Mouse (Mus musculus) embryonic facial prominence, embryonic 15.5 days (tissue): ENCODE measurements around the gene Bdp1. TPM values are rescaled to one million over a fixed set of nuclear protein-coding genes. Genes with fewer than 3 reads are reported as not detected.

Experiments
- ATAC-seq: fragments of 200-750 bp; cut with Nextera tagmentation; 2 replicates; pipeline ENCODE4 v1.8.0; 2017; ENCODE audit warnings: low read depth, moderate TSS enrichment; ENCODE audit not compliant: insufficient number of reproducible peaks, low FRiP score, low TSS enrichment
- H3K27ac ChIP-seq: fragments of 300-500 bp; sonication (generic); replicated peaks from 2 replicates; pipeline ENCODE4 v1.5.1; 2015; ENCODE audit warnings: mild to moderate bottlenecking, inconsistent platforms
- H3K27me3 ChIP-seq: fragments of 300-500 bp; sonication (generic); 2 replicates; pipeline ENCODE4 v1.6.1; 2015; ENCODE audit warnings: inconsistent platforms
- H3K36me3 ChIP-seq: fragments of 300-500 bp; sonication (generic); 2 replicates; pipeline ENCODE4 v1.6.1; 2015; ENCODE audit warnings: mild to moderate bottlenecking, inconsistent platforms
- H3K4me1 ChIP-seq: fragments of 300-500 bp; sonication (generic); 2 replicates; pipeline ENCODE4 v1.6.1; 2015; ENCODE audit warnings: inconsistent platforms
- H3K4me2 ChIP-seq: fragments of 300-500 bp; sonication (generic); replicated peaks from 2 replicates; pipeline ENCODE4 v1.6.1; 2015; ENCODE audit warnings: mild to moderate bottlenecking, inconsistent platforms
- H3K4me3 ChIP-seq: fragments of 300-500 bp; sonication (generic); replicated peaks from 2 replicates; pipeline ENCODE4 v1.5.1; 2015; ENCODE audit warnings: mild to moderate bottlenecking, inconsistent platforms
- H3K9ac ChIP-seq: fragments of 300-500 bp; sonication (generic); 2 replicates; pipeline ENCODE4 v1.6.1; 2015; ENCODE audit warnings: inconsistent platforms
- H3K9me3 ChIP-seq: fragments of 300-500 bp; sonication (generic); replicated peaks from 2 replicates; pipeline ENCODE4 v1.6.1; 2016; ENCODE audit warnings: inconsistent platforms
- WGBS: fragments of 180-500 bp; shearing (Covaris S2); methylation state at CpG from one replicate; pipeline ENCODE4 v1.1.7; 2015; 5-methylcytosine and 5-hydroxymethylcytosine counted together
- polyA plus RNA-seq: library from polyadenylated mRNA; unstranded; fragments of >200 nt; fragmentation: Nextera tagmentation; extraction: Ambion mirVana; gene quantifications from 2 replicates; pipeline ENCODE4 v1.2.1, GENCODE M21; 2015

Gene Bdp1
- polyA plus RNA-seq = 29.7 and 34.1 TPM in 2 replicates

- peak within 1 kb of the TSS; percentile 82 for H3K9ac ChIP-seq
- 0 out of 2 replicates have a peak, but pooled peaks cover 2% of the 10 kb centered on the region for H3K36me3 ChIP-seq
- H3K27me3 ChIP-seq = no peaks in the 10 kb centered on the region
- H3K4me2 ChIP-seq = peak within 1 kb of the TSS; percentile 55
- under 1% methylated on average over 44 of the region's 44 CpGs for WGBS
- H3K4me1 ChIP-seq = peaks cover 19% of the 10 kb centered on the region
- ATAC-seq = peak; percentile 77
- peak within 1 kb of the TSS; percentile 87 for H3K27ac ChIP-seq
- no peaks in the 10 kb centered on the region for H3K9me3 ChIP-seq
- peak within 1 kb of the TSS; percentile 99 for H3K4me3 ChIP-seq
These were observed at the start of gene Bdp1 for GRCm38 (mm10) chr13:100103748-100104254. Gene Bdp1 (minus strand): TSS chr13:100104070.

GRCm38 (mm10) chr13:100152659-100153058, 48.8 kb upstream of the Bdp1 start:
- Histone ChIP-seq H3K9ac (no peak overlapping the region), H3K27me3 (no peaks in the 10 kb centered on the region), H3K4me3 (no peak overlapping the region), H3K36me3 (no peaks in the 10 kb centered on the region), H3K4me2 (no peak overlapping the region), H3K27ac (no peak overlapping the region), H3K4me1 (no peaks in the 10 kb centered on the region), H3K9me3 (no peaks in the 10 kb centered on the region)
- whole genome bisulfite sequencing = 57% methylated on average over 1 of the region's 1 CpGs
- no peak for ATAC-seq

- ATAC-seq = no peak
- Histone ChIP-seq H3K27ac (no peak overlapping the region), H3K4me1 (no peaks in the 10 kb centered on the region), H3K9ac (no peak overlapping the region), H3K4me3 (no peak overlapping the region), H3K36me3 (peaks cover 19% of the 10 kb centered on the region), H3K9me3 (no peaks in the 10 kb centered on the region), H3K4me2 (no peak overlapping the region), H3K27me3 (no peaks in the 10 kb centered on the region)
- 79% methylated on average over 8 of the region's 8 CpGs for WGBS
These were observed 37.9 kb upstream of the Bdp1 start for GRCm38 (mm10) chr13:100141646-100142314.

- Histone ChIP-seq H3K4me3 (peak overlapping the region; percentile 100), H3K36me3 (peaks cover 31% of the 10 kb centered on the region), H3K27ac (no peak overlapping the region), H3K4me2 (peak overlapping the region; percentile 80), H3K9me3 (no peaks in the 10 kb centered on the region), H3K9ac (peak overlapping the region; percentile 95), H3K27me3 (no peaks in the 10 kb centered on the region), H3K4me1 (peaks cover 15% of the 10 kb centered on the region)
- 2% methylated on average over 10 of the region's 10 CpGs for WGBS
- no peak for ATAC-seq
These were observed 21.4 kb upstream of the Bdp1 start for GRCm38 (mm10) chr13:100125258-100125643.

GRCm38 (mm10) chr13:100124423-100125257, 20.8 kb upstream of the Bdp1 start, which contains the start of gene Smn1:
Gene Smn1 (plus strand): TSS chr13:100124852.
- H3K9ac ChIP-seq = peak within 1 kb of the TSS; percentile 95
- H3K27me3 ChIP-seq = no peaks in the 10 kb centered on the region
- no peaks in the 10 kb centered on the region for H3K9me3 ChIP-seq
- no peak within 1 kb of the TSS for H3K27ac ChIP-seq
- peak within 1 kb of the TSS; percentile 80 for H3K4me2 ChIP-seq
- ATAC-seq = peak; percentile 93
- H3K4me3 ChIP-seq = peak within 1 kb of the TSS; percentile 100
- 4% methylated on average over 42 of the region's 42 CpGs for WGBS
- peaks cover 15% of the 10 kb centered on the region for H3K4me1 ChIP-seq
- peaks cover 28% of the 10 kb centered on the region for H3K36me3 ChIP-seq

GRCm38 (mm10) chr13:100123970-100124369, 20.1 kb upstream of the Bdp1 start:
- H3K9ac ChIP-seq = peak overlapping the region; percentile 95; the same call in 1 of the 2 replicates
- H3K4me3 ChIP-seq = peak overlapping the region; percentile 100
- WGBS = 78% methylated on average over 3 of the region's 3 CpGs
- H3K4me1 ChIP-seq = peaks cover 15% of the 10 kb centered on the region
- no peak for ATAC-seq
- H3K9me3 ChIP-seq = no peaks in the 10 kb centered on the region
- H3K4me2 ChIP-seq = peak overlapping the region; percentile 80
- H3K27ac ChIP-seq = no peak overlapping the region
- peaks cover 22% of the 10 kb centered on the region for H3K36me3 ChIP-seq
- H3K27me3 ChIP-seq = no peaks in the 10 kb centered on the region

- Histone ChIP-seq H3K4me3 (no peak overlapping the region), H3K36me3 (peaks cover 14% of the 10 kb centered on the region; the same call in 1 of the 2 replicates), H3K27me3 (no peaks in the 10 kb centered on the region), H3K9me3 (no peaks in the 10 kb centered on the region), H3K4me1 (peaks cover 12% of the 10 kb centered on the region; the same call in 1 of the 2 replicates), H3K9ac (no peak overlapping the region), H3K4me2 (no peak overlapping the region), H3K27ac (no peak overlapping the region)
- ATAC-seq = no peak
- 36% methylated on average over 5 of the region's 5 CpGs for WGBS
These were observed 8.5 kb upstream of the Bdp1 start for GRCm38 (mm10) chr13:100112218-100112972.

GRCm38 (mm10) chr13:100107652-100108472, 4.0 kb upstream of the Bdp1 start, which contains the start of gene Serf1:
Gene Serf1 (plus strand): TSS chr13:100108012.
- Histone ChIP-seq H3K9me3 (no peaks in the 10 kb centered on the region), H3K4me1 (peaks cover 18% of the 10 kb centered on the region; the same call in 1 of the 2 replicates), H3K27ac (peak within 1 kb of the TSS; percentile 83), H3K27me3 (no peaks in the 10 kb centered on the region), H3K4me2 (peak within 1 kb of the TSS; percentile 81), H3K36me3 (no peaks in the 10 kb centered on the region), H3K4me3 (peak within 1 kb of the TSS; percentile 79), H3K9ac (peak within 1 kb of the TSS; percentile 77)
- peak; percentile 79 for ATAC-seq
- WGBS = under 1% methylated on average over 74 of the region's 76 CpGs

GRCm38 (mm10) chr13:100103052-100103658, 715 bp downstream of the Bdp1 start:
- Histone ChIP-seq H3K4me1 (peaks cover 16% of the 10 kb centered on the region), H3K9me3 (no peaks in the 10 kb centered on the region), H3K27me3 (no peaks in the 10 kb centered on the region), H3K9ac (peak overlapping the region; percentile 82), H3K27ac (peak overlapping the region; percentile 87), H3K36me3 (0 out of 2 replicates have a peak, but pooled peaks cover 6% of the 10 kb centered on the region), H3K4me2 (peak overlapping the region; percentile 55), H3K4me3 (peak overlapping the region; percentile 99)
- ATAC-seq = no peak
- WGBS = 4% methylated on average over 15 of the region's 15 CpGs

GRCm38 (mm10) chr13:100098808-100099207, 5.1 kb downstream of the Bdp1 start:
- H3K4me3 ChIP-seq = no peak overlapping the region
- WGBS = 84% methylated on average over 6 of the region's 6 CpGs
- ATAC-seq = no peak
- H3K27me3 ChIP-seq = no peaks in the 10 kb centered on the region
- peaks cover 44% of the 10 kb centered on the region for H3K36me3 ChIP-seq
- no peak overlapping the region for H3K27ac ChIP-seq
- H3K4me1 ChIP-seq = peaks cover 8% of the 10 kb centered on the region
- H3K4me2 ChIP-seq = no peak overlapping the region
- no peak overlapping the region for H3K9ac ChIP-seq
- no peaks in the 10 kb centered on the region for H3K9me3 ChIP-seq
